Mouse (Mus musculus) hindbrain, embryonic 11.5 days (tissue): ENCODE results near the gene Cct8l1. TPM values are rescaled to one million over a fixed set of nuclear protein-coding genes. Genes with fewer than 3 reads are reported as not detected.

Source experiments
- ATAC-seq: fragments of 200-750 bp; cut with Nextera tagmentation; 2 replicates; pipeline ENCODE4 v1.8.0; 2017; ENCODE audit warnings: mild to moderate bottlenecking, moderate TSS enrichment, moderate library complexity; ENCODE audit not compliant: low FRiP score
- DNase-seq: peaks from one replicate; pipeline ENCODE4 v3.0.0-alpha.2; 2015; ENCODE audit warnings: low spot score
- H3K27ac ChIP-seq: fragments of 300-500 bp; sonication (generic); 2 replicates; pipeline ENCODE4 v1.5.1; 2014; ENCODE audit warnings: mild to moderate bottlenecking, low read depth, low read length
- H3K27me3 ChIP-seq: fragments of 300-500 bp; sonication (generic); 2 replicates; pipeline ENCODE4 v1.6.1; 2014; ENCODE audit warnings: mild to moderate bottlenecking, low read length, moderate library complexity, mixed read lengths; ENCODE audit not compliant: control insufficient read depth, insufficient read depth
- H3K36me3 ChIP-seq: fragments of 300-500 bp; sonication (generic); 2 replicates; pipeline ENCODE4 v1.6.1; 2014; ENCODE audit warnings: mild to moderate bottlenecking, low read length, moderate library complexity, mixed read lengths; ENCODE audit not compliant: control insufficient read depth, insufficient read depth
- H3K4me1 ChIP-seq: fragments of 300-500 bp; sonication (generic); replicated peaks from 2 replicates; pipeline ENCODE4 v1.6.1; 2014; ENCODE audit warnings: low read length, mixed read lengths; ENCODE audit not compliant: control insufficient read depth, insufficient read depth
- H3K4me2 ChIP-seq: fragments of 300-500 bp; sonication (generic); replicated peaks from 2 replicates; pipeline ENCODE4 v1.6.1; 2014; ENCODE audit warnings: mild to moderate bottlenecking, low read depth, low read length
- H3K4me3 ChIP-seq: fragments of 300-500 bp; sonication (generic); 2 replicates; pipeline ENCODE4 v1.5.1; 2014; ENCODE audit warnings: low read depth, low read length
- H3K9ac ChIP-seq: fragments of 300-500 bp; sonication (generic); 2 replicates; pipeline ENCODE4 v1.6.1; 2014; ENCODE audit warnings: low read depth, low read length
- H3K9me3 ChIP-seq: fragments of 300-500 bp; sonication (generic); 2 replicates; pipeline ENCODE4 v1.6.1; 2016; ENCODE audit warnings: low read length; ENCODE audit not compliant: control insufficient read depth
- WGBS: fragments of 180-500 bp; shearing (Covaris S2); extraction: QIAGEN DNeasy Blood & Tissue Kit; methylation state at CpG from one replicate; pipeline ENCODE4 v1.1.7; 2014; 5-methylcytosine and 5-hydroxymethylcytosine counted together
- polyA plus RNA-seq: library from polyadenylated mRNA; unstranded; fragments of >200 nt; fragmentation: Nextera tagmentation; extraction: Ambion mirVana; gene quantifications from 2 replicates; pipeline ENCODE4 v1.2.1, GENCODE M21; 2014

Cct8l1 gene
- polyA plus RNA-seq, 1 experiment from 2014 or later = not detected

DNA sequence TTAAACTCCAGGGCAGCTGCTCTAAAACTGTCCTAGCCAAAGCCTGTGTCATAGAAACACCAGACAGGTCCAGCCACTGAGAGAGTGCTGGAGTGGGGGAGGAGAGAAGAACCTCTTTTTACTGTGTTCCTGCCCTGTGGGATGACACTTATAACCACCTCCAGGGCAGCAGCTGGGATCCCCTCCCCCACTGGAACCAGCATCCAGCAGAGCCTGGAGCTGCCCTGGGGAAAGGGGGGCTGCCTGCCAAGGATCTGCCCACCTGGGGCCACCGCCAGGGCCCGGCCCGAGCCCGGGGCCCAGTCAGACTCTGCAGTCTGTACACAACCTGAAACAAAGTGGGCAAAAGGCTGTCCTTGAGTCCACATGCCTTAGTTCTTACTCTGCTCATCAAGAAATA lies 11.1 kb downstream of the Cct8l1 start:
- H3K4me2 ChIP-seq = no peak overlapping the region
- H3K4me1 ChIP-seq = no peaks in the 10 kb centered on the region
- H3K9me3 ChIP-seq = no peaks in the 10 kb centered on the region
- H3K27ac ChIP-seq = no peak overlapping the region
- H3K9ac ChIP-seq = no peak overlapping the region
- ATAC-seq (no peak), DNase-seq (no peak)
- WGBS = 42% methylated on average over 4 of the region's 4 CpGs
- H3K27me3 ChIP-seq = no peaks in the 10 kb centered on the region
- H3K36me3 ChIP-seq = no peaks in the 10 kb centered on the region
- H3K4me3 ChIP-seq = no peak overlapping the region

DNA sequence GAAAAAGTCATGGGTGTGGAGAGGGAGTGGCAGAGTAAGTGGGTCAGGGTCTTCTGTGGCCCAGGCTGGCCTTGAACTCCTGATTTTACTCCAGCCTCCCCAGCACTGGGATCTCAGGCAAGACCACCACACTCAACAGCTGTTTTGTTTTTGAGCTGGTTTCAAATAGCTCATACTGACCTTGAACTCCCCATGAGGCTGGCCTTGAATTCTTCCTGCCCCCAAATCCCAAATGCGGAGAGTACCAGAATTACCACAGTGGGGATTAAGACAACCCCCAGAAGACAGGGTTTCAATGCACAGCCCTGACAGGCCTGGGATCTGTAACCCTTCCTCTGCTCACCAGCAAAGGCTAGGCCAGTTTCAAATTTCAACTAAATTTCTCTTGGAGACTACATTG lies 12.1 kb downstream of the Cct8l1 start:
- Histone ChIP-seq H3K36me3 (no peaks in the 10 kb centered on the region), H3K27ac (no peak overlapping the region), H3K4me1 (no peaks in the 10 kb centered on the region), H3K4me3 (no peak overlapping the region), H3K4me2 (no peak overlapping the region), H3K9me3 (no peaks in the 10 kb centered on the region), H3K9ac (no peak overlapping the region), H3K27me3 (no peaks in the 10 kb centered on the region)
- ATAC-seq = no peak
- 88% methylated on average over 1 of the region's 1 CpGs for WGBS
- DNase-seq = no peak

DNA sequence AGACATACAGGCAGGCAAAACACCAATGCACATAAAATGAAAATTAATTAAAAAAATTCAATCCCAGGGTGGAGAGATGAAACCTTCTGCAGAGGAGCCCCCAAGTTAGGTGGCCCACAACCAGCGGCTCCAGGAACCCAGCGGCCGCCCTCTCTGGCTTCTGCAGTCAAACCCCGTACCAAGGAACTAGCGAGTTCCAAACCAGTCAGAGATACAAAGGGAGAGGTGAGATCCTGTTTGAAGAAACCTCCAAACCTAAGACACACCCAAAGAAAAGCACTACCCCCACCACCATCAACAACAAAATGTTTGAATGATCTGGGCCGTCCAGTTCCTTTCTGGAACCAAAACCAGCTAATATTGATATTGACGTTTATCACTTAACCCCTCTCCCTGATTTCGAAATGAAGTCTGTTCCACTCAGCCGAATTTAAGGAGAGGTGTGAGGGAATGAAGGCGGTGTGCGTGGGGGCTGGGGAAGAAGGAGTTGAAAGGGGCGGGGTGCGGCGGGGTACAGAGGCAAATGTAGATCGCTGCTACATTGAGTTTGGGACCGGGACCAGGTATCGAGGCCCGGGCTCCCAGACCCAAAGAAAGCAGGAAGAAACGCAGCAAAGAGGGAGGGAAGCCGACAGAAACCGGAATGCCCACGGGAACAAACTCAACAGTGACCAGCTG lies 13.1 kb downstream of the Cct8l1 start:
- no peak for ATAC-seq

DNA sequence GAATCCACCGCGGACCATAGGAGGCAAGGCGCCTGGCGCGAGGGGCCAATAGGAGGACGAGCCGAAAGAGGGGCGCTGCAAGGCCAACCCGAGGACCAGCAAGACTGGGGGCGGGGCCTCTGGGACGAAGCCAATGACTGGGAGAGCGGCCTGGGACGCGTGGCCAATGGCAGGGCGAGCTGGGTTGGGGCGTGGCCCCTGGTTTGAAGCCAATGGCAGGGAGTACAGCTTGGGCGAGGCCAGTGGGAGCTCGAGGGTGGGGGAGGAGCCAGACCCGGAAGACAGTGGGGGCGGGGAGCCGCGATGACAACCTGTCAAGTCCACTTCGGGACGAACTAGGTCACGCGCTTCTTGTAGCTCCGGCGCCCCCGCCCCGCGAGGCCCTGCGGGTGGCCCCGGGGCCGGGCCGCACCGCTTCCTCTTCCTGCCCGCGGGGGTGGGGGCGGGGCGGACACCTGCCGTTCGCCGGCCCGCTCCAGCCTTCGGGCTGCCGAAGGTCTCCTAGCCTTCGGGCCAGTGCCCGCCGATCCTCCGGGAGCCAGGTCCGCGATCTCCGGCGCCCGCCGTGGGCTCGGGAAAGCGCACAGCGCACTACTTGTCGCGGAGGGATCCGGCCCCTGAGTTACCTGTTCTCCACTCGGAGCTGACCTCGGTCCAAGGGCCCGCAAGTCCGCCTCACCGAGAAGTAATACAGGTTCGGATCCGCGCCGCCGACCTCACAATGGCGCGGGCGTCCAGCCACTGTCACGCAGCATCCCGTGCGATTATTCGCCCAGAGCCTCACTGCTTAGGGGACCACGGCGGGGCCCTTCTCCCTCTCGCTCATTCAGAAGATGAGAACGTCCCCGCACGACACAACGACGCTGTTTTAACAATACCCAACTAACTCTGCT lies 13.9 kb downstream of the Cct8l1 start:
- H3K9ac ChIP-seq = peak overlapping the region; percentile 64
- WGBS = under 1% methylated on average over 83 of the region's 87 CpGs
- H3K36me3 ChIP-seq = no peaks in the 10 kb centered on the region
- no peaks in the 10 kb centered on the region for H3K4me1 ChIP-seq
- no peaks in the 10 kb centered on the region for H3K9me3 ChIP-seq
- DNase-seq (peak; percentile 99), ATAC-seq (peak; percentile 100)
- H3K4me3 ChIP-seq = peak overlapping the region; percentile 63
- H3K4me2 ChIP-seq = peak overlapping the region; percentile 42
- peak overlapping the region; percentile 86 for H3K27ac ChIP-seq
- H3K27me3 ChIP-seq = no peaks in the 10 kb centered on the region

More for the DNA sequence above, 13.1 kb downstream of the Cct8l1 start:
- WGBS = 12% methylated on average over 22 of the region's 22 CpGs
- H3K9ac ChIP-seq = peak overlapping the region; percentile 57
- H3K27me3 ChIP-seq = no peaks in the 10 kb centered on the region
- H3K36me3 ChIP-seq = no peaks in the 10 kb centered on the region
- peak overlapping the region; percentile 63 for H3K4me3 ChIP-seq
- 0 out of 2 replicates have a peak overlapping the region, but pooled peaks have one; percentile 86 for H3K27ac ChIP-seq
- H3K9me3 ChIP-seq = no peaks in the 10 kb centered on the region
- peak overlapping the region; percentile 42 for H3K4me2 ChIP-seq
- DNase-seq = peak; percentile 25
- no peaks in the 10 kb centered on the region for H3K4me1 ChIP-seq

DNA sequence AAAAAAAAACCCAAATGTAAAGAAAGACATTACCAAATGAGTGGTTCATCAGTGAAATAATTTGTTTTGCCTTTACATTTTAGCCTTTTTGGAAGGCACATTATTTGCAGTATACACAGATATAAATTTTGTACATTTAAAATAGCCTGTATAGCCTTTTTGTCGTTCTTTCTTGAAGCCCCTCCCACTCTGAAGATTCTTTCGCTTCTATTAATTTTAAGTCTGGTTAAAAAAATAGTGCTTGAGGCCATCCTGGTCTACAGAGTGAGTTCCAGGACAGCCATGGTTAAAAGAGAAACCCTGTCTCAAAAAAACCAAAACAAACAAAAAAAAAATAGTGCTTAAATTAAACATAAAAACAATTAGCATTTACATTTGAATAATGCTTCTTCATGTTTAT lies 14.8 kb downstream of the Cct8l1 start:
- ATAC-seq (no peak), DNase-seq (no peak)
- Histone ChIP-seq H3K9me3 (no peaks in the 10 kb centered on the region), H3K4me1 (no peaks in the 10 kb centered on the region), H3K4me2 (peak overlapping the region; percentile 33; the same call in 1 of the 2 replicates), H3K36me3 (no peaks in the 10 kb centered on the region), H3K27ac (0 out of 2 replicates have a peak overlapping the region, but pooled peaks have one; percentile 86), H3K4me3 (peak overlapping the region; percentile 63), H3K9ac (no peak overlapping the region), H3K27me3 (no peaks in the 10 kb centered on the region)
- WGBS = 44% methylated on average over 2 of the region's 2 CpGs

DNA sequence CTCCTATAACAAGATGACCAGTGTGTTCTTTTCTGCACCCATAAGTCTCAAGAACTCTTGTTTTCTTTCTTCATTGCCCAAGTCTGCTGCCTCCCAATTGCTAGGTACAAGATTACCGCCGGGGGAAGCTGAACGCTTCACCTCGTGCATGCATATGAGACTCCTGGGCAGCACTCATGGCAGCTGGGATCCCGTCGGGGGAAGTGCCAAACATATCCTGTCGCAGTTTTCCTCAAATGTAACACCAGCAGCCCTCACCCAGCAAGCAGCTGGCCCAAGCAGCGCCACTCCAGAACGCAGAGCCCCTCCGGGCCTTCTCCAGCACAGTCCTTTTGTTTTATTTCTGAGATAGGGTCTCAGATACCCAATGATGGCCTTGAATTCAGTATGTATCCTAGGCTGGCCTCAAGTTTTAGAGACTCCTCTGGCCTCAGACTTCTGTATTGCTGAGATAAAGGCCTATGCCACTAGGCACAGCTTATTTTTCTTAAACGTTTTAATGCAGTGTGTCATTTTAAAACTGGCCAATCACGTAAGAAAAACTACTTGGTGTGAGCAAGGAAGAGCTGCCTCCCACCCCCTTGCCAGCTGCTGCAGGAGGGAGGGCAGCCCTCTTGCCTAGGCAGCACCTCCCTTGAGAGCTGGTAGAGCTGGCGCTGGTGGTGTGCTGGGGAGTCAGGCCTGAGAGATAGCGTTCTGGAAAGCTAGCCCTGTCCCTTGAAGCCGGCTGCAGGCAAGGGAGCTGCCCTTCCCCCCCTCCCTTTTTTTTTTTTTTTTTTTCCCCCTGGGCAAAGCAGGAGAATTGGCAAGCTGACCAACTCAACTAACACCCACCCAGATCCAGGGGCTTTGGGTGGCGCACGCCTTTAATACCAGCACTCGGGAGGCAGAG lies 16.6 kb downstream of the Cct8l1 start:
- no peak overlapping the region for H3K9ac ChIP-seq
- H3K27me3 ChIP-seq = no peaks in the 10 kb centered on the region
- ATAC-seq = no peak
- H3K4me2 ChIP-seq = no peak overlapping the region
- no peak overlapping the region for H3K27ac ChIP-seq
- no peak for DNase-seq
- no peaks in the 10 kb centered on the region for H3K36me3 ChIP-seq
- no peaks in the 10 kb centered on the region for H3K9me3 ChIP-seq
- H3K4me3 ChIP-seq = no peak overlapping the region
- no peaks in the 10 kb centered on the region for H3K4me1 ChIP-seq
- WGBS = 58% methylated on average over 18 of the region's 18 CpGs

DNA sequence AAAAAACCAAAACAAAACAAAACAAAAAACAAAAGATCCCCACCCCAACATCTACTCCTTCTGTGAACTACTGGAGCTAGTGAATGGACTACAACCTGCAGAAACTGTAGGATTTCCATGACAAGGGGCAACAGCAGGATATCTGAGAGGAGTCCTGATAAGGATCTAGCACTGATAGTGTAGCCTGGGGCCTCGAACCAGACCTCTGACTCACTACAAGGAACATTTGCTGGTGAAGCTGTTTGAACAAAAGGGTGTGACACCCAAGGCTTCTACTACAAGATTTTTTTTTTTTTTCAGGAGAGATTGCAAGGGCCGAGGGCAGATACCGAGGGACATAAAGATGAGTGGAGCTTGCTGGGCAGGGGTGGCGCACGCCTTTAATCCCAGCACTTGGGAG lies 17.4 kb downstream of the Cct8l1 start:
- H3K27me3 ChIP-seq = no peaks in the 10 kb centered on the region
- H3K36me3 ChIP-seq = no peaks in the 10 kb centered on the region
- H3K4me2 ChIP-seq = no peak overlapping the region
- H3K9me3 ChIP-seq = no peaks in the 10 kb centered on the region
- no peak overlapping the region for H3K4me3 ChIP-seq
- H3K4me1 ChIP-seq = no peaks in the 10 kb centered on the region
- ATAC-seq = no peak
- H3K9ac ChIP-seq = no peak overlapping the region
- DNase-seq = no peak
- no peak overlapping the region for H3K27ac ChIP-seq
- 86% methylated on average over 5 of the region's 5 CpGs for WGBS

DNA sequence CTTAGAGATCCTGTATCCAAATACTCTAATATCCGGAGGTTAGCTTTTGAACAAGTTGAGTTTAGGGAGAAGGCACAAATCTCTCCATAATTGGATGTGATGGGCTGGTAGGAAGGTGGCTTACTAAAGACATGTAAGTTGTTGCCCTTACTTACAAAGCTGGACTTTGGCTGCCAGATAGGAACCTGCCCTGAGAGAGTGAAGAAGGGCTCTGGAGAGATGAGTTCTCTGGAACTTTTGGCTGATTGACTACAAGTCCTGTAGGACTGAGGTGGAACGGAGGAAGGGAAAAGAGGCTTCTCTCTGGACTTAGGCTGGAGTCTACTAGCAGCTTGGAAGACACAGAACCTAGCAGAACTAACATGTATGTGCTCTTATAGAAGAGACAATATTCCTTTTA lies 19.7 kb downstream of the Cct8l1 start:
- 79% methylated on average over 2 of the region's 2 CpGs for WGBS
- Histone ChIP-seq H3K9me3 (no peaks in the 10 kb centered on the region), H3K36me3 (no peaks in the 10 kb centered on the region), H3K4me3 (no peak overlapping the region), H3K27me3 (no peaks in the 10 kb centered on the region), H3K4me2 (no peak overlapping the region), H3K9ac (no peak overlapping the region), H3K27ac (no peak overlapping the region), H3K4me1 (no peaks in the 10 kb centered on the region)
- ATAC-seq (no peak), DNase-seq (no peak)
